Mouse (Mus musculus) ES-Bruce4 (cell line): Measurements from ENCODE around the gene Pak7. TPM values are rescaled to one million over a fixed set of nuclear protein-coding genes. Genes with fewer than 3 reads are reported as not detected.

ENCODE experiments used
- H3K27ac ChIP-seq: 2 replicates; pipeline ENCODE4 v1.5.1; 2012; ENCODE audit warnings: low read length, inconsistent platforms; ENCODE audit not compliant: insufficient read depth
- H3K27me3 ChIP-seq: 2 replicates; pipeline ENCODE4 v1.6.1; 2012; ENCODE audit warnings: mild to moderate bottlenecking, low read length, inconsistent platforms; ENCODE audit not compliant: control insufficient read depth, poor library complexity, insufficient read depth, severe bottlenecking
- H3K36me3 ChIP-seq: 2 replicates; pipeline ENCODE4 v1.6.1; 2012; ENCODE audit warnings: inconsistent platforms, mild to moderate bottlenecking, low read length, moderate library complexity; ENCODE audit not compliant: control insufficient read depth, poor library complexity, insufficient read depth, severe bottlenecking
- H3K4me1 ChIP-seq: one replicate; pipeline ENCODE4 v1.8.1; 2011; ENCODE audit warnings: low read length; ENCODE audit not compliant: control insufficient read depth, insufficient read depth
- H3K4me3 ChIP-seq: 2 replicates; pipeline ENCODE4 v1.5.1; 2011; ENCODE audit warnings: low read depth, mild to moderate bottlenecking, low read length
- H3K9ac ChIP-seq: 2 replicates; pipeline ENCODE4 v1.6.1; 2012; ENCODE audit warnings: low read depth, mild to moderate bottlenecking, inconsistent platforms; ENCODE audit not compliant: poor library complexity, severe bottlenecking
- H3K9me3 ChIP-seq: replicated peaks from 2 replicates; pipeline ENCODE4 v1.6.1; 2012; ENCODE audit warnings: mild to moderate bottlenecking, low read length, inconsistent platforms; ENCODE audit not compliant: control insufficient read depth, poor library complexity, insufficient read depth, severe bottlenecking
- CTCF ChIP-seq: IDR thresholded peaks from one replicate; pipeline ENCODE4 v1.8.1; 2011; ENCODE audit warnings: low read depth, low read length
- EP300 ChIP-seq: IDR thresholded peaks from 2 replicates; pipeline ENCODE4 v1.6.1; 2011; ENCODE audit warnings: low read depth, low read length; ENCODE audit not compliant: insufficient read depth
- POLR2A ChIP-seq: IDR thresholded peaks from one replicate; pipeline ENCODE4 v1.8.1; 2011; ENCODE audit warnings: low read length; ENCODE audit not compliant: insufficient read depth
- polyA plus RNA-seq: library from polyadenylated mRNA; stranded (reverse); fragments of >200 nt; gene quantifications from 2 replicates; pipeline ENCODE4 v1.2.4, GENCODE M21; 2011; ENCODE audit warnings: low read depth; ENCODE audit not compliant: missing spikeins, insufficient read depth, insufficient read length

The Pak7 gene
- polyA plus RNA-seq, 1 experiment = not detected

DNA sequence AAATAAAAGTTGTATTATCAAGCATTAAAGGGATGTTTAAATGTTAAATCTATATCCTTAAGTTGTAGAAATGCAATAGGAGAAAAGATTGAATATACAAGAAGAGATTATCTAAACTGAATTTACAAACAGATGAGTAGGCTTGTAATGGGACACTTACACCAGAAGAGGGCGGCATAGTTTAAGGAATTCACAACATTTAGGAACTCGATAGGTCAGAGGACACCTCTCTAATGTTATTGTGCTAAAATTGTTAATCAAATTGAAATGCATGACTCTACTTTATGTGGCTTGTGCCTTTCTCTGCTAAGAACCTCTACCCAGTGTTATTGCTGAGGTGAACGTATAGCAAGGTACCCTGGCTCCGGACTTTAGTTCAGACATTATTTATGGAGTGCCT lies 238.2 kb downstream of the Pak7 start:
- Histone ChIP-seq H3K4me1 (no peaks in the 10 kb centered on the region), H3K9ac (no peak overlapping the region), H3K27ac (no peak overlapping the region), H3K9me3 (no peaks in the 10 kb centered on the region), H3K27me3 (no peaks in the 10 kb centered on the region), H3K36me3 (no peaks in the 10 kb centered on the region), H3K4me3 (no peak overlapping the region)
- TF ChIP-seq CTCF (peak; percentile 4), POLR2A (no peak)

DNA sequence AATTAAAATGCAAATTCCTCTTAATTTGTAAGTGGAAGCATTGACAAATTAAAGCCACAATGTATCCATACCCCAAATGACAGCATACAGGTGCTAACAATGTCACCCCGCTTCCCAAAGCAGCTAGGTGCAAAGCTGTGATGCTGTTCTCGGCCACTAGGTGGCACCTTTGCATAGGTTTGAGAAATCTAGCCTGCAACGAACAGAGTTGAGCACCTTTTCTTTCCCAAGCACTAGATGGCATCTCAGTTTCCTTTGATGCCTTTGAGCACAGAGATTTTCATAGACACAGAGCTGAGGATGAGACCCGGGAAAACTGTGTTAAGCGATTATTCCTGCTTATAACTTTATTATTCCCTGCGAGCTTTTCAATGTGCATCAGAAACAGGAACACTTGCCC lies 238.8 kb downstream of the Pak7 start:
- TF ChIP-seq EP300 (no peak), CTCF (peak; percentile 89)
- Histone ChIP-seq H3K4me3 (no peak overlapping the region), H3K27me3 (no peaks in the 10 kb centered on the region), H3K9me3 (no peaks in the 10 kb centered on the region), H3K4me1 (no peaks in the 10 kb centered on the region), H3K36me3 (no peaks in the 10 kb centered on the region), H3K9ac (no peak overlapping the region), H3K27ac (no peak overlapping the region)

DNA sequence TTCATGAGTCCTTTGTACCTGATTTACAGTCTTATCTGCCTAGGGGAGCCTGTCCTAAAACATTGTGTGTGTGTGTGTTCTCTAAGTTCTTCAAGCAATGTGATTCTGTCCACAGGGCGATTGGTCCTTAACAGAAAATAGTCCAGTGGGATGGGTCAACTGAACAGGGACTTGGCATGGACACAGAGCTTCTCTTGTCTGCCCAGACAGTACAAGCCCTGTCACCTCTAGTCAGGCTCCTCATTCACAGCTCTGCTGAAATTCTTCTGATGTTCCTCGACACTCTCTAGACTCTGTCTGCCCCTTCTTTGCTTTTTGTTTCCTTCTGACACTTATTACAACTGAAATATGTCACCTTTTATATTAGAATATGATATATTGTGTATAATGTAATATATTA lies 247.0 kb downstream of the Pak7 start:
- H3K27ac ChIP-seq = no peak overlapping the region
- H3K9ac ChIP-seq = no peak overlapping the region
- H3K27me3 ChIP-seq = no peaks in the 10 kb centered on the region
- H3K36me3 ChIP-seq = no peaks in the 10 kb centered on the region
- H3K4me1 ChIP-seq = no peaks in the 10 kb centered on the region
- no peak overlapping the region for H3K4me3 ChIP-seq
- TF ChIP-seq CTCF = no peak
- TF ChIP-seq EP300 = no peak
- TF ChIP-seq POLR2A = no peak
- no peaks in the 10 kb centered on the region for H3K9me3 ChIP-seq

DNA sequence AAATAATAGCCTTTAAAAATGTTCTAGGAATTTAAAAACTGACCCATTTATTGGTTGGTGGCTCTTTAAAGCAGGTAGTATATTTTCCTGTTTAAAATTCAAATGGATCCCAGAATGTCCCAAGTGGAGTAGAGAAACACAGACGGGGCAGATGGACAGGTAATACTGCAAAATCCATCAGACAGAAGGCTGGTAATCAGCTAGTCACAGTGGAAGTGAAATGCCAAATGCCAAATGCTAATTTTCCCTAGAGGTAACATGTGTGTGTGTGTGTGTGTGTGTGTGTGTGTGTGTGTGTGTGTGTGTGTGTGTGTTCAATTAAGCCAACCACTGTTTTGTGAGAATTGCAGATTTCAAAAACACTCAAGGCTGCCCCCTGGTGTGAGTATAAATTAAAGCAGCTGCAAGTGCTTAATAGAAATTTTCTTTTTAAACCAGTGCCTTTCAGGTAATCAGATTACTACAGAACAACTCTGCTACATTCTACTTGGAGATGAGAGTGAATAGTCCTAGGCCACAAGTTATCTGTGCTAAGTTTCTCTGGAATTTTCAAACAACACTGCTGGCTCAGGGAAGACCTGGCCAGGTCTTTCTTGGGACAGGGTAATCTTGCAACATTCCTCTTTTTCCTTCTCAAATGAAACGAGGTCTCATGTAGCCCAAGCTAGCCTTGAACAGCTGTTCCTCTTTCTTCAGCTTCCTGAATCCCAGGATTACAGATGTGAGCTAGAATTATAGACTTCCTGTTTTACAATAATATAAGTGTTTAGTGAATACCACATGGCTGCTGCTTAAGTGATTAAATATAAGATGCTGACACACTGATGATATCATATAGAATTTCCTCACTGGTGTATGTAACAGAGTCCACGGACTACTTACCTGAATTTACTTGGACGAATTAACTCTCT lies 248.4 kb downstream of the Pak7 start:
- Histone ChIP-seq H3K4me3 (no peak overlapping the region), H3K27ac (no peak overlapping the region), H3K27me3 (no peaks in the 10 kb centered on the region), H3K9me3 (no peaks in the 10 kb centered on the region), H3K9ac (no peak overlapping the region), H3K36me3 (no peaks in the 10 kb centered on the region), H3K4me1 (no peaks in the 10 kb centered on the region)
- TF ChIP-seq EP300 = no peak
- no peak for TF ChIP-seq CTCF
- TF ChIP-seq POLR2A = no peak

DNA sequence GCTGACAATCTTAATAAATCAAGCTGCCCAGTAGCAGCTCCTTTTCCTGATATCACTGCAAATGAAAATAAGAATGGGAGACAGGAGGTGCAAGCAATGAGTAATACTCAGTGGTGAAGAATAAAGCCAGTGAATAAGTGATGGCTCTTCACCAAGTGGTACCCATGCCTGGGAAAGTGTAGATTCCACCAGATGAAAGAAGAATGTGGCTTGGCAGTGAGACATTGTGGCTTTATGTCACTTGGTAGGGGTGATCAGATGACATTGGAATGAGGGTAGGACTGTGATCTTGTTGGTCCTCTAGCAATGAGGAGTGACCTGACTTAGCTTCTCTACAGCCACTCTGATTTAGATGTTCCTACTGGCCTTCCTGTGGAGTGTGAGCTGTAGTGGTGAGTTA lies 249.3 kb downstream of the Pak7 start:
- Histone ChIP-seq H3K27me3 (no peaks in the 10 kb centered on the region), H3K9ac (no peak overlapping the region), H3K4me3 (no peak overlapping the region), H3K9me3 (no peaks in the 10 kb centered on the region), H3K4me1 (no peaks in the 10 kb centered on the region), H3K27ac (no peak overlapping the region), H3K36me3 (no peaks in the 10 kb centered on the region)
- no peak for TF ChIP-seq POLR2A
- TF ChIP-seq EP300 = no peak
- TF ChIP-seq CTCF = no peak

DNA sequence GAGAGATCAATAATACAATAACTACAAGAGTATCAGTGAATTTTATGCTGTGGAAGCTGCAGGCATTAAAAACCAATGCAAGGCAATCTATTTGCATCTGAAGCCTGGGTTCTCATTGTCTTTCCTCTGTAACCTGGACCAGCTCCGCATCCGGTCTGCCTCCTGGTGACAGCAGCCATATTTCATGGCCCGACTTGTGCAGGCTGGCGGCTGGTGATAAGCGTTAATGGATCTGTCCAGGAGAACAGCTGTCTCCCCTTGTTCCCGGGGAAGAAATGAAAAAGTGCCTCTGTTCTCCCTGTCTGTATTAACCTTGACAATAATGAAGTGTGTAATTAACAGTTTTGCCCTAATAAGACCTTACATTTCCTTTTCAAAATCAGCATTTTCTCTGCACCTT lies 265.9 kb downstream of the Pak7 start:
- TF ChIP-seq EP300 = no peak

More for the DNA sequence above, 265.9 kb downstream of the Pak7 start:
- Histone ChIP-seq H3K4me1 (no peaks in the 10 kb centered on the region), H3K27me3 (no peaks in the 10 kb centered on the region), H3K27ac (no peak overlapping the region), H3K9me3 (no peaks in the 10 kb centered on the region), H3K9ac (no peak overlapping the region), H3K4me3 (no peak overlapping the region), H3K36me3 (no peaks in the 10 kb centered on the region)
